ENCODE assay signal across 9 mouse cellular contexts in the genomic region with DNA sequence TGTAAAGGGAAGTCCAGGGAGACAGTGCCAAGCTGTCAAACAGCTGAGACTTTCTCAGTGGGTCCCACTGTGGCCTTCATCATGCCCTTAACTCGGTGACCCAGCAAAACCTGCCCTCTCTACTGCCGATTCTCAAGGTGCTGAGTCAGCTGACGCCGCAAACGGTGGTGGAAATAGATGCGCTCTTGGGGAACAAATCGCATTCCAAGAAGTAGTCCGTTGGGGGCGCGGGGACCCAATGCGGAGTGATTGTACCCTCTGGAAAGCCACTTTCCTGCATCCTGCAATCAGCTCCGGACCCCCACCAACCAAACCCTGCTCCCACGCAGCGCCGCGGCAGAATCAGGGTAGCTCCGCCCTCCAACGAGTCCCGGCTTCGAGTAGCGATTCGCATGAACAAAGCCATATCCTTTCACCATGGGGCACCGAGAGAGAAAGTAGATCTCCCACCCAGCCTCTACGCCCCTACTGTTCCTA. TPM values are rescaled to one million over a fixed set of nuclear protein-coding genes. Genes with fewer than 3 reads are reported as not detected.
DNase-seq lines count a peak whose midpoint lies in the region; ATAC-seq and TF ChIP-seq lines count a peak whose summit lies in the region.
"Had no signal": no experiment of that assay in that cellular context is flagged by ENCODE, and none has a peak within 500 bp of the region (broad histone marks: within the 10 kb centered on the region; RNA-seq: fewer than 3 reads in every experiment).

No protein-coding gene starts in this region.

- intact Hi-C loops in heart, postnatal 10 days (cut with DNase I) = loop anchor here (2.0 kb wide), 1 partner anchor 57 kb away; no protein-coding TSS in a partner anchor

- peak; percentile 89 for ATAC-seq in forebrain, embryonic 13.5 days
- ATAC-seq in liver, embryonic 14.5 days (ENCODE audit: insufficient read depth) = 0 out of 2 replicates have a peak, but pooled peaks have one; percentile 34
- ATAC-seq in stomach, embryonic 15.5 days (ENCODE audit: insufficient read depth, low FRiP score, low read depth) = peak; percentile 40; the same call in 1 of the 2 replicates
- ATAC-seq: Patski had no signal

- DNase-seq in CD8-positive naive resting alpha-beta T cell, adult 2 months (ENCODE audit: low read depth in 2 of 2, low spot score in 2 of 2) = peak; percentile 48 to 66
- DNase-seq in cerebellum, adult 11-12 months = peak; percentile 80
- peak; percentile 83 to 88 for DNase-seq in heart, postnatal 10 days
- DNase-seq in kidney, postnatal 36 days = peak; percentile 58 to 82
- no peak for DNase-seq in liver, embryonic 14.5 days (ENCODE audit: low read depth in 3 of 3, low spot score in 3 of 3)
- DNase-seq in natural killer cell, adult 2 months (ENCODE audit: low spot score in 2 of 2) = peak; percentile 38 to 57

- WGBS in forebrain, embryonic 13.5 days = under 1% methylated on average over 24 of the region's 24 CpGs
- under 1% methylated on average over 24 of the region's 24 CpGs for WGBS in liver, embryonic 14.5 days (ENCODE audit: insufficient replicate concordance)
- under 1% methylated on average over 24 of the region's 24 CpGs for WGBS in stomach, embryonic 15.5 days

- peaks cover 15% of the 10 kb centered on the region for H3K4me1 ChIP-seq in forebrain, embryonic 13.5 days
- H3K4me1 ChIP-seq in liver, embryonic 14.5 days (replicated peaks; ENCODE audit: control insufficient read depth in 2 of 2, insufficient read depth in 2 of 2, low read length in 1 of 2) = peaks cover 11 to 28% of the 10 kb centered on the region in 2 experiments
- H3K4me1 ChIP-seq in stomach, embryonic 15.5 days = peaks cover 15% of the 10 kb centered on the region

- H3K4me3 ChIP-seq in forebrain, embryonic 13.5 days = peak overlapping the region; percentile 46
- H3K4me3 ChIP-seq in liver, embryonic 14.5 days (ENCODE audit: insufficient read depth in 1 of 2, low read depth in 2 of 2, low read length in 2 of 2) = peak overlapping the region; percentile 56 to 64
- peak overlapping the region; percentile 62 for H3K4me3 ChIP-seq in stomach, embryonic 15.5 days (replicated peaks)

- peak overlapping the region; percentile 72 for H3K4me2 ChIP-seq in forebrain, embryonic 13.5 days
- H3K4me2 ChIP-seq in liver, embryonic 14.5 days (ENCODE audit: low read depth) = peak overlapping the region; percentile 79
- H3K4me2 ChIP-seq in stomach, embryonic 15.5 days = peak overlapping the region; percentile 81

- no peaks in the 10 kb centered on the region for H3K36me3 ChIP-seq in forebrain, embryonic 13.5 days (ENCODE audit: poor library complexity, severe bottlenecking)
- no peaks in the 10 kb centered on the region for H3K36me3 ChIP-seq in liver, embryonic 14.5 days (replicated peaks; ENCODE audit: control insufficient read depth, insufficient read depth, low read depth)
- H3K36me3 ChIP-seq in stomach, embryonic 15.5 days = no peaks in the 10 kb centered on the region

- no peaks in the 10 kb centered on the region for H3K9me3 ChIP-seq in forebrain, embryonic 13.5 days (replicated peaks)
- no peaks in the 10 kb centered on the region for H3K9me3 ChIP-seq in liver, embryonic 14.5 days (ENCODE audit: control insufficient read depth, low read length)
- H3K9me3 ChIP-seq in stomach, embryonic 15.5 days = no peaks in the 10 kb centered on the region

- no peak for TF ChIP-seq EP300 in liver, embryonic 14.5 days (IDR thresholded peaks at IDR 0.05; ENCODE audit: low read depth)

- TF ChIP-seq CTCF in liver, embryonic 14.5 days (IDR thresholded peaks at IDR 0.05; ENCODE audit: low read depth) = 0 out of 2 replicates have a peak, but pooled peaks have one; percentile 4

- peak overlapping the region; percentile 81 for H3K27ac ChIP-seq in forebrain, embryonic 13.5 days
- no peak overlapping the region for H3K27ac ChIP-seq in liver, embryonic 14.5 days
- peak overlapping the region; percentile 61 for H3K27ac ChIP-seq in stomach, embryonic 15.5 days

- H3K27me3 ChIP-seq in forebrain, embryonic 13.5 days = peaks cover 19% of the 10 kb centered on the region
- H3K27me3 ChIP-seq in liver, embryonic 14.5 days (ENCODE audit: control insufficient read depth, insufficient read depth, low read length) = peaks cover 24% of the 10 kb centered on the region
- 0 out of 2 replicates have a peak, but pooled peaks cover 3% of the 10 kb centered on the region for H3K27me3 ChIP-seq in stomach, embryonic 15.5 days (replicated peaks)
- H3K27me3 ChIP-seq: Patski had no signal

- peak overlapping the region; percentile 70 for H3K9ac ChIP-seq in forebrain, embryonic 13.5 days
- peak overlapping the region; percentile 48 for H3K9ac ChIP-seq in liver, embryonic 14.5 days (replicated peaks)
- peak overlapping the region; percentile 52; the same call in 1 of the 2 replicates for H3K9ac ChIP-seq in stomach, embryonic 15.5 days

RNA-seq across cellular contexts. Expression of a gene that starts 5.9 kb away (rescaled TPM):
- 3.7 and 4.0 TPM in 2 replicates for polyA plus RNA-seq in forebrain, embryonic 13.5 days (2015; fragmentation: Nextera tagmentation; extraction: Ambion mirVana)
- 1 to 10 TPM in 1 of 2 experiments, under 1 TPM in 1; 0.97 to 1.0 TPM for total RNA-seq in heart, postnatal 10 days (2021)
- 0.09 and 0.20 TPM in 2 replicates for polyA plus RNA-seq in liver, embryonic 14.5 days (2012; rRNA removed)
- polyA plus RNA-seq in liver, embryonic 14.5 days (2014; fragmentation: Nextera tagmentation; extraction: Ambion mirVana) = 0.06 and 0.10 TPM in 2 replicates
- 1.3 TPM in 2 replicates for polyA plus RNA-seq in stomach, embryonic 15.5 days (2015; fragmentation: Nextera tagmentation; extraction: Ambion mirVana)

RNA-seq across cellular contexts. Expression of a gene that starts 8.2 kb away (rescaled TPM):
- polyA plus RNA-seq in forebrain, embryonic 13.5 days (2015; fragmentation: Nextera tagmentation; extraction: Ambion mirVana) = 208 and 210 TPM in 2 replicates
- total RNA-seq in heart, postnatal 10 days (2021) = 10 to 100 TPM; 71.8 to 73.7 TPM
- 49.6 and 62.9 TPM in 2 replicates for polyA plus RNA-seq in liver, embryonic 14.5 days (2012; rRNA removed)
- 101 and 106 TPM in 2 replicates for polyA plus RNA-seq in liver, embryonic 14.5 days (2014; fragmentation: Nextera tagmentation; extraction: Ambion mirVana)
- polyA plus RNA-seq in stomach, embryonic 15.5 days (2015; fragmentation: Nextera tagmentation; extraction: Ambion mirVana) = 146 and 157 TPM in 2 replicates

RNA-seq across cellular contexts. Expression of a gene that starts 8.3 kb away (rescaled TPM):
- polyA plus RNA-seq in forebrain, embryonic 13.5 days (2015; fragmentation: Nextera tagmentation; extraction: Ambion mirVana) = 72.6 and 78.8 TPM in 2 replicates
- total RNA-seq in heart, postnatal 10 days (2021) = 1 to 10 TPM in 1 of 2 experiments, under 1 TPM in 1; 0.89 to 1.7 TPM
- 0.30 and 0.74 TPM in 2 replicates for polyA plus RNA-seq in liver, embryonic 14.5 days (2012; rRNA removed)
- polyA plus RNA-seq in liver, embryonic 14.5 days (2014; fragmentation: Nextera tagmentation; extraction: Ambion mirVana) = 0.59 and 0.66 TPM in 2 replicates
- polyA plus RNA-seq in stomach, embryonic 15.5 days (2015; fragmentation: Nextera tagmentation; extraction: Ambion mirVana) = 12.6 and 12.8 TPM in 2 replicates

RNA-seq across cellular contexts. Expression of a gene that starts 8.4 kb away (rescaled TPM):
- 37.1 and 43.3 TPM in 2 replicates for polyA plus RNA-seq in forebrain, embryonic 13.5 days (2015; fragmentation: Nextera tagmentation; extraction: Ambion mirVana)
- total RNA-seq in heart, postnatal 10 days (2021) = 1 to 10 TPM; 5.7 to 8.6 TPM
- polyA plus RNA-seq in liver, embryonic 14.5 days (2012; rRNA removed) = 7.8 and 9.8 TPM in 2 replicates
- 5.0 and 6.5 TPM in 2 replicates for polyA plus RNA-seq in liver, embryonic 14.5 days (2014; fragmentation: Nextera tagmentation; extraction: Ambion mirVana)
- 18.6 and 19.5 TPM in 2 replicates for polyA plus RNA-seq in stomach, embryonic 15.5 days (2015; fragmentation: Nextera tagmentation; extraction: Ambion mirVana)

RNA-seq across cellular contexts. Expression of a gene that starts 37.2 kb away (rescaled TPM):
- 104 and 106 TPM in 2 replicates for polyA plus RNA-seq in forebrain, embryonic 13.5 days (2015; fragmentation: Nextera tagmentation; extraction: Ambion mirVana)
- 10 to 100 TPM; 62.0 to 66.7 TPM for total RNA-seq in heart, postnatal 10 days (2021)
- polyA plus RNA-seq in liver, embryonic 14.5 days (2012; rRNA removed) = 13.7 and 14.3 TPM in 2 replicates
- 1.9 and 2.4 TPM in 2 replicates for polyA plus RNA-seq in liver, embryonic 14.5 days (2014; fragmentation: Nextera tagmentation; extraction: Ambion mirVana)
- polyA plus RNA-seq in stomach, embryonic 15.5 days (2015; fragmentation: Nextera tagmentation; extraction: Ambion mirVana) = 53.4 and 54.0 TPM in 2 replicates

Comparison
In these comparisons a context has a peak if more than half of its experiments do, and no peak if none do; other contexts are left out.
1. DNase-seq: peak in CD8-positive naive resting alpha-beta T cell, adult 2 months (2 of 2), cerebellum, adult 11-12 months (single experiment), heart, postnatal 10 days (2 of 2), kidney, postnatal 36 days (2 of 2) and natural killer cell, adult 2 months (2 of 2); none in liver, embryonic 14.5 days (0 of 3).
2. ATAC-seq: peak in every context shown above with its lines; median percentile 89 in forebrain, embryonic 13.5 days; 40 in stomach, embryonic 15.5 days; 34 in liver, embryonic 14.5 days.
3. Peak in every context shown above with its lines, with median percentiles within 50 percentile points of each other: H3K4me2 ChIP-seq, H3K4me3 ChIP-seq and H3K9ac ChIP-seq.